Mouse (Mus musculus): Measurements from ENCODE around the gene Spert. TPM values are rescaled to one million over a fixed set of nuclear protein-coding genes. Genes with fewer than 3 reads are reported as not detected.
A peak's percentile ranks its signal among the peaks of the same experiment; 100 is the strongest.

Gene Spert
- polyA plus RNA-seq, 1 experiment from 2014 or later: not detected

GRCm38 (mm10) chr14:75616375-75616774 lies 23.5 kb upstream of the Spert start:
- WGBS: 59% methylated on average over 6 of the region's 6 CpGs
- no peak overlapping the region for H3K9ac ChIP-seq (replicated peaks; ENCODE audit: low read depth, low read length)
- H3K9me3 ChIP-seq (ENCODE audit: control insufficient read depth, low read length): no peaks in the 10 kb centered on the region
- H3K27ac ChIP-seq (ENCODE audit: low read depth, low read length): no peak overlapping the region
- no peak overlapping the region for H3K4me2 ChIP-seq (ENCODE audit: low read depth, low read length)
- H3K27me3 ChIP-seq (ENCODE audit: control insufficient read depth, insufficient read depth, low read length): no peaks in the 10 kb centered on the region
- H3K4me3 ChIP-seq (ENCODE audit: low read depth, low read length): no peak overlapping the region
- 0 out of 2 replicates have a peak, but pooled peaks have one; percentile 44 for ATAC-seq (ENCODE audit: low read depth)
- H3K36me3 ChIP-seq (ENCODE audit: control insufficient read depth, insufficient read depth, low read length): no peaks in the 10 kb centered on the region
- no peaks in the 10 kb centered on the region for H3K4me1 ChIP-seq (ENCODE audit: control insufficient read depth, insufficient read depth, low read length)

- H3K27ac ChIP-seq (ENCODE audit: low read depth, low read length): no peak overlapping the region
- H3K4me3 ChIP-seq (ENCODE audit: low read depth, low read length): no peak overlapping the region
- no peaks in the 10 kb centered on the region for H3K4me1 ChIP-seq (ENCODE audit: control insufficient read depth, insufficient read depth, low read length)
- H3K9ac ChIP-seq (replicated peaks; ENCODE audit: low read depth, low read length): no peak overlapping the region
- 90% methylated on average over 2 of the region's 2 CpGs for WGBS
- H3K4me2 ChIP-seq (ENCODE audit: low read depth, low read length): no peak overlapping the region
- H3K27me3 ChIP-seq (ENCODE audit: control insufficient read depth, insufficient read depth, low read length): no peaks in the 10 kb centered on the region
- no peak for ATAC-seq (ENCODE audit: low read depth)
- H3K9me3 ChIP-seq (ENCODE audit: control insufficient read depth, low read length): no peaks in the 10 kb centered on the region
- no peaks in the 10 kb centered on the region for H3K36me3 ChIP-seq (ENCODE audit: control insufficient read depth, insufficient read depth, low read length)
Measured at GRCm38 (mm10) chr14:75609176-75609575, 16.3 kb upstream of the Spert start.

- Histone ChIP-seq H3K4me3 (ENCODE audit: low read depth, low read length) (no peak overlapping the region), H3K4me1 (ENCODE audit: control insufficient read depth, insufficient read depth, low read length) (no peaks in the 10 kb centered on the region), H3K27ac (ENCODE audit: low read depth, low read length) (no peak overlapping the region), H3K9ac (replicated peaks; ENCODE audit: low read depth, low read length) (no peak overlapping the region), H3K4me2 (ENCODE audit: low read depth, low read length) (no peak overlapping the region), H3K36me3 (ENCODE audit: control insufficient read depth, insufficient read depth, low read length) (no peaks in the 10 kb centered on the region), H3K27me3 (ENCODE audit: control insufficient read depth, insufficient read depth, low read length) (no peaks in the 10 kb centered on the region), H3K9me3 (ENCODE audit: control insufficient read depth, low read length) (no peaks in the 10 kb centered on the region)
- WGBS: 86% methylated on average over 12 of the region's 12 CpGs
- no peak for ATAC-seq (ENCODE audit: low read depth)
Measured at GRCm38 (mm10) chr14:75583870-75584269, 9.0 kb downstream of the Spert start.

GRCm38 (mm10) chr14:75579010-75579409 lies 13.9 kb downstream of the Spert start:
- no peak overlapping the region for H3K4me3 ChIP-seq (ENCODE audit: low read depth, low read length)
- no peak overlapping the region for H3K4me2 ChIP-seq (ENCODE audit: low read depth, low read length)
- no peaks in the 10 kb centered on the region for H3K4me1 ChIP-seq (ENCODE audit: control insufficient read depth, insufficient read depth, low read length)
- no peak overlapping the region for H3K9ac ChIP-seq (replicated peaks; ENCODE audit: low read depth, low read length)
- H3K36me3 ChIP-seq (ENCODE audit: control insufficient read depth, insufficient read depth, low read length): no peaks in the 10 kb centered on the region
- ATAC-seq (ENCODE audit: low read depth): no peak
- no peaks in the 10 kb centered on the region for H3K9me3 ChIP-seq (ENCODE audit: control insufficient read depth, low read length)
- 91% methylated on average over 6 of the region's 6 CpGs for WGBS
- H3K27ac ChIP-seq (ENCODE audit: low read depth, low read length): no peak overlapping the region
- no peaks in the 10 kb centered on the region for H3K27me3 ChIP-seq (ENCODE audit: control insufficient read depth, insufficient read depth, low read length)

GRCm38 (mm10) chr14:75566303-75566702 lies 26.6 kb downstream of the Spert start:
- 23% methylated on average over 3 of the region's 3 CpGs for WGBS
- peak; percentile 54 for ATAC-seq (ENCODE audit: low read depth)
- H3K4me2 ChIP-seq (ENCODE audit: low read depth, low read length): no peak overlapping the region
- H3K36me3 ChIP-seq (ENCODE audit: control insufficient read depth, insufficient read depth, low read length): no peaks in the 10 kb centered on the region
- H3K27me3 ChIP-seq (ENCODE audit: control insufficient read depth, insufficient read depth, low read length): no peaks in the 10 kb centered on the region
- H3K4me1 ChIP-seq (ENCODE audit: control insufficient read depth, insufficient read depth, low read length): peaks cover 11% of the 10 kb centered on the region
- H3K9ac ChIP-seq (replicated peaks; ENCODE audit: low read depth, low read length): no peak overlapping the region
- H3K4me3 ChIP-seq (ENCODE audit: low read depth, low read length): no peak overlapping the region
- H3K27ac ChIP-seq (ENCODE audit: low read depth, low read length): 0 out of 2 replicates have a peak overlapping the region, but pooled peaks have one; percentile 13
- H3K9me3 ChIP-seq (ENCODE audit: control insufficient read depth, low read length): no peaks in the 10 kb centered on the region

GRCm38 (mm10) chr14:75565534-75566140 lies 27.3 kb downstream of the Spert start:
- peak; percentile 87 for ATAC-seq (ENCODE audit: low read depth)
- H3K27me3 ChIP-seq (ENCODE audit: control insufficient read depth, insufficient read depth, low read length): no peaks in the 10 kb centered on the region
- H3K4me1 ChIP-seq (ENCODE audit: control insufficient read depth, insufficient read depth, low read length): peaks cover 11% of the 10 kb centered on the region
- 18% methylated on average over 14 of the region's 14 CpGs for WGBS
- H3K36me3 ChIP-seq (ENCODE audit: control insufficient read depth, insufficient read depth, low read length): no peaks in the 10 kb centered on the region
- H3K4me2 ChIP-seq (ENCODE audit: low read depth, low read length): no peak overlapping the region
- no peak overlapping the region for H3K9ac ChIP-seq (replicated peaks; ENCODE audit: low read depth, low read length)
- H3K4me3 ChIP-seq (ENCODE audit: low read depth, low read length): no peak overlapping the region
- H3K27ac ChIP-seq (ENCODE audit: low read depth, low read length): peak overlapping the region; percentile 13; the same call in 1 of the 2 replicates
- H3K9me3 ChIP-seq (ENCODE audit: control insufficient read depth, low read length): no peaks in the 10 kb centered on the region

- H3K36me3 ChIP-seq (ENCODE audit: control insufficient read depth, insufficient read depth, low read length): no peaks in the 10 kb centered on the region
- H3K27ac ChIP-seq (ENCODE audit: low read depth, low read length): no peak overlapping the region
- no peak overlapping the region for H3K9ac ChIP-seq (replicated peaks; ENCODE audit: low read depth, low read length)
- ATAC-seq (ENCODE audit: low read depth): no peak
- no peaks in the 10 kb centered on the region for H3K9me3 ChIP-seq (ENCODE audit: control insufficient read depth, low read length)
- no peaks in the 10 kb centered on the region for H3K27me3 ChIP-seq (ENCODE audit: control insufficient read depth, insufficient read depth, low read length)
- no peak overlapping the region for H3K4me3 ChIP-seq (ENCODE audit: low read depth, low read length)
- WGBS: 51% methylated on average over 9 of the region's 9 CpGs
- no peak overlapping the region for H3K4me2 ChIP-seq (ENCODE audit: low read depth, low read length)
- peaks cover 9% of the 10 kb centered on the region for H3K4me1 ChIP-seq (ENCODE audit: control insufficient read depth, insufficient read depth, low read length)
Measured at GRCm38 (mm10) chr14:75561577-75562331, 31.2 kb downstream of the Spert start.

GRCm38 (mm10) chr14:75541731-75542130 lies 51.2 kb downstream of the Spert start:
- peak overlapping the region; percentile 60; the same call in 1 of the 2 replicates for H3K27ac ChIP-seq (ENCODE audit: low read depth, low read length)
- no peak overlapping the region for H3K4me3 ChIP-seq (ENCODE audit: low read depth, low read length)
- H3K9me3 ChIP-seq (ENCODE audit: control insufficient read depth, low read length): no peaks in the 10 kb centered on the region
- H3K9ac ChIP-seq (replicated peaks; ENCODE audit: low read depth, low read length): no peak overlapping the region
- peaks cover 24% of the 10 kb centered on the region for H3K4me1 ChIP-seq (ENCODE audit: control insufficient read depth, insufficient read depth, low read length)
- 5% methylated on average over 8 of the region's 8 CpGs for WGBS
- H3K36me3 ChIP-seq (ENCODE audit: control insufficient read depth, insufficient read depth, low read length): no peaks in the 10 kb centered on the region
- no peaks in the 10 kb centered on the region for H3K27me3 ChIP-seq (ENCODE audit: control insufficient read depth, insufficient read depth, low read length)
- no peak for ATAC-seq (ENCODE audit: low read depth)
- H3K4me2 ChIP-seq (ENCODE audit: low read depth, low read length): no peak overlapping the region

- Histone ChIP-seq H3K27me3 (ENCODE audit: control insufficient read depth, insufficient read depth, low read length) (no peaks in the 10 kb centered on the region), H3K4me1 (ENCODE audit: control insufficient read depth, insufficient read depth, low read length) (peaks cover 26% of the 10 kb centered on the region), H3K9me3 (ENCODE audit: control insufficient read depth, low read length) (no peaks in the 10 kb centered on the region), H3K9ac (replicated peaks; ENCODE audit: low read depth, low read length) (0 out of 2 replicates have a peak overlapping the region, but pooled peaks have one; percentile 7), H3K4me3 (ENCODE audit: low read depth, low read length) (no peak overlapping the region), H3K27ac (ENCODE audit: low read depth, low read length) (peak overlapping the region; percentile 60; the same call in 1 of the 2 replicates), H3K4me2 (ENCODE audit: low read depth, low read length) (peak overlapping the region; percentile 16; the same call in 1 of the 2 replicates), H3K36me3 (ENCODE audit: control insufficient read depth, insufficient read depth, low read length) (no peaks in the 10 kb centered on the region)
- peak; percentile 77 for ATAC-seq (ENCODE audit: low read depth)
- 5% methylated on average over 5 of the region's 5 CpGs for WGBS
Measured at GRCm38 (mm10) chr14:75540996-75541350, 51.9 kb downstream of the Spert start.

All from neural tube, embryonic 14.5 days (tissue).